Mouse (Mus musculus): ENCODE measurements around the gene Ska3. TPM values are rescaled to one million over a fixed set of nuclear protein-coding genes. Genes with fewer than 3 reads are reported as not detected.

Gene Ska3
- polyA plus RNA-seq, 1 experiment = 12.5 TPM

DNA sequence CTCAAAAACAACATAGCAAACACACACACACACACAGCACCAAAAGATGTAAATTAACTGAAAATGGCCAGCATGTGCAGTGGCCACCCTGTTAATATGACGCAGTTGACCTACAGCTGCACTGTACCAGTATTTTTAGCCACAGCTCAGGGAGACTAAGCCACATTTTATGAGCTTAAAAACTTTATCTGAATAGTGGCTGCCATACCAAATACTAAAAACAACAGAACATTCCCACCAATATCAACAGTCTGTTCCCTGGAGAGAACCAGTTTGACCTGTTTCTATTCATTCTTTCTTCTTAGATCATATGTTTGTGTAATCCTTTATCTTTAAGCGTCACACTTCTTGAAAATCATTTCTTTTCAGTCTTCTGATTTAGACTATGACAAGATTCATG is 15.1 kb downstream of the Ska3 start:
- H3K79me3 ChIP-seq (ENCODE audit: low read depth) = peaks cover 7% of the 10 kb centered on the region
- peaks cover 87% of the 10 kb centered on the region for H3K36me3 ChIP-seq (ENCODE audit: control insufficient read depth, insufficient read depth)
- H3K27me3 ChIP-seq (ENCODE audit: control insufficient read depth, insufficient read depth, insufficient read length) = no peaks in the 10 kb centered on the region
- H3K4me3 ChIP-seq (ENCODE audit: insufficient read depth, poor library complexity, severe bottlenecking) = no peak overlapping the region
- no peak overlapping the region for H3ac ChIP-seq (ENCODE audit: control insufficient read depth, insufficient read length, low read depth)
- H3K79me2 ChIP-seq (ENCODE audit: control insufficient read depth, insufficient read depth) = peaks cover 34% of the 10 kb centered on the region
- TF ChIP-seq USF1 (IDR thresholded peaks at IDR 0.05; ENCODE audit: low read depth) = no peak

GRCm38 (mm10) chr14:57808558-57808957 is 17.4 kb downstream of the Ska3 start:
- no peaks in the 10 kb centered on the region for H3K27me3 ChIP-seq (ENCODE audit: control insufficient read depth, insufficient read depth, insufficient read length)
- H3ac ChIP-seq (ENCODE audit: control insufficient read depth, insufficient read length, low read depth) = no peak overlapping the region
- peaks cover 3% of the 10 kb centered on the region for H3K79me3 ChIP-seq (ENCODE audit: low read depth)
- no peak for TF ChIP-seq USF1 (IDR thresholded peaks at IDR 0.05; ENCODE audit: low read depth)
- TF ChIP-seq FOSL1 (IDR thresholded peaks at IDR 0.05; ENCODE audit: insufficient read depth, low read length, poor library complexity, severe bottlenecking) = no peak
- no peak for TF ChIP-seq MAX (IDR thresholded peaks at IDR 0.05)
- TF ChIP-seq CEBPB (IDR thresholded peaks at IDR 0.05; ENCODE audit: low read depth) = no peak
- TF ChIP-seq MYOD1 (IDR thresholded peaks at IDR 0.05; ENCODE audit: control insufficient read depth, insufficient read length, low read depth) = no peak
- no peak for TF ChIP-seq CTCF (IDR thresholded peaks at IDR 0.05; ENCODE audit: control insufficient read depth, insufficient read depth, insufficient read length)
- TF ChIP-seq MYOG (IDR thresholded peaks at IDR 0.05; ENCODE audit: control insufficient read depth, extremely low read depth, insufficient read length) = no peak
- H3K36me3 ChIP-seq (ENCODE audit: control insufficient read depth, insufficient read depth) = peaks cover 87% of the 10 kb centered on the region
- H3K4me3 ChIP-seq (ENCODE audit: insufficient read depth, poor library complexity, severe bottlenecking) = no peak overlapping the region
- peaks cover 17% of the 10 kb centered on the region for H3K79me2 ChIP-seq (ENCODE audit: control insufficient read depth, insufficient read depth)

DNA sequence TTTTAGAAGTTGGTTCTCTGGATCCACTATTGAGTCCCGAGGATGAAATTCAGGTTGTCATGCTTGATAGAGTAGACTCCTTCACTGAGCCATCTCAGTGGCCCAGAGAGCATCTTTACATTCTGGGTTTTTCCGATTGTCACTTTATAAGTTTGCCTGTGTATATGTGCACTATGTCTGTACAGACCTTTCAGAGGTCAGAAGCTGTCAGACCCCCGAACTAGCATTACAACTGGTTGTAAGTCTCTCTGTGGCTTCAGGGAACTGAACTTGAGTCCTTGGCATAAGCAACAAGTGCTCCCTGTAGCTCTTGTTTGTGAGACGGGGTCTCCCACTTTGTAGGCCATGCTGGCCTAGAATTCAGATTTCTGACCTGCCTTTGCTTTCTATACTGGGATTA is 22.3 kb downstream of the Ska3 start:
- no peaks in the 10 kb centered on the region for H3K27me3 ChIP-seq (ENCODE audit: control insufficient read depth, insufficient read depth, insufficient read length)
- H3K36me3 ChIP-seq (ENCODE audit: control insufficient read depth, insufficient read depth) = peaks cover 82% of the 10 kb centered on the region
- H3K79me3 ChIP-seq (ENCODE audit: low read depth) = peaks cover 35% of the 10 kb centered on the region
- no peak overlapping the region for H3K4me3 ChIP-seq (ENCODE audit: insufficient read depth, poor library complexity, severe bottlenecking)
- H3K79me2 ChIP-seq (ENCODE audit: control insufficient read depth, insufficient read depth) = peaks cover 51% of the 10 kb centered on the region
- H3ac ChIP-seq (ENCODE audit: control insufficient read depth, insufficient read length, low read depth) = no peak overlapping the region
- no peak for TF ChIP-seq FOSL1 (IDR thresholded peaks at IDR 0.05; ENCODE audit: insufficient read depth, low read length, poor library complexity, severe bottlenecking)
- no peak for TF ChIP-seq MYOD1 (IDR thresholded peaks at IDR 0.05; ENCODE audit: control insufficient read depth, insufficient read length, low read depth)
- TF ChIP-seq CEBPB (IDR thresholded peaks at IDR 0.05; ENCODE audit: low read depth) = no peak
- TF ChIP-seq MYOG (IDR thresholded peaks at IDR 0.05; ENCODE audit: control insufficient read depth, extremely low read depth, insufficient read length) = no peak
- no peak for TF ChIP-seq USF1 (IDR thresholded peaks at IDR 0.05; ENCODE audit: low read depth)
- TF ChIP-seq MAX (IDR thresholded peaks at IDR 0.05) = no peak
- no peak for TF ChIP-seq CTCF (IDR thresholded peaks at IDR 0.05; ENCODE audit: control insufficient read depth, insufficient read depth, insufficient read length)

- Histone ChIP-seq H3K4me3 (ENCODE audit: insufficient read depth, poor library complexity, severe bottlenecking) (peak within 1 kb of the TSS; percentile 84), H3ac (ENCODE audit: control insufficient read depth, insufficient read length, low read depth) (peak within 1 kb of the TSS; percentile 92), H3K79me3 (ENCODE audit: low read depth) (peaks cover 37% of the 10 kb centered on the region), H3K36me3 (ENCODE audit: control insufficient read depth, insufficient read depth) (peaks cover 36% of the 10 kb centered on the region), H3K79me2 (ENCODE audit: control insufficient read depth, insufficient read depth) (peaks cover 52% of the 10 kb centered on the region), H3K27me3 (ENCODE audit: control insufficient read depth, insufficient read depth, insufficient read length) (no peaks in the 10 kb centered on the region)
- TF ChIP-seq MAX (IDR thresholded peaks at IDR 0.05) = peak; percentile 76
- TF ChIP-seq CTCF (IDR thresholded peaks at IDR 0.05; ENCODE audit: control insufficient read depth, insufficient read depth, insufficient read length) = no peak
- no peak for TF ChIP-seq MYOD1 (IDR thresholded peaks at IDR 0.05; ENCODE audit: control insufficient read depth, insufficient read length, low read depth)
These were observed 27.7 kb downstream of the Ska3 start, which contains the start of gene Sap18 for GRCm38 (mm10) chr14:57797991-57798931. Sap18 (plus strand) TSS chr14:57798180.

- H3ac ChIP-seq (ENCODE audit: control insufficient read depth, insufficient read length, low read depth) = no peak overlapping the region
- peaks cover 29% of the 10 kb centered on the region for H3K36me3 ChIP-seq (ENCODE audit: control insufficient read depth, insufficient read depth)
- peaks cover 37% of the 10 kb centered on the region for H3K79me3 ChIP-seq (ENCODE audit: low read depth)
- H3K27me3 ChIP-seq (ENCODE audit: control insufficient read depth, insufficient read depth, insufficient read length) = no peaks in the 10 kb centered on the region
- no peak for TF ChIP-seq CTCF (IDR thresholded peaks at IDR 0.05; ENCODE audit: control insufficient read depth, insufficient read depth, insufficient read length)
- no peak for TF ChIP-seq MYOD1 (IDR thresholded peaks at IDR 0.05; ENCODE audit: control insufficient read depth, insufficient read length, low read depth)
- peaks cover 45% of the 10 kb centered on the region for H3K79me2 ChIP-seq (ENCODE audit: control insufficient read depth, insufficient read depth)
- peak overlapping the region; percentile 15 for H3K4me3 ChIP-seq (ENCODE audit: insufficient read depth, poor library complexity, severe bottlenecking)
These were observed 28.4 kb downstream of the Ska3 start for GRCm38 (mm10) chr14:57797551-57797950.

GRCm38 (mm10) chr14:57791171-57791570 is 34.8 kb downstream of the Ska3 start:
- Histone ChIP-seq H3K79me3 (ENCODE audit: low read depth) (no peaks in the 10 kb centered on the region), H3K4me3 (ENCODE audit: insufficient read depth, poor library complexity, severe bottlenecking) (no peak overlapping the region), H3ac (ENCODE audit: control insufficient read depth, insufficient read length, low read depth) (no peak overlapping the region), H3K27me3 (ENCODE audit: control insufficient read depth, insufficient read depth, insufficient read length) (no peaks in the 10 kb centered on the region), H3K36me3 (ENCODE audit: control insufficient read depth, insufficient read depth) (no peaks in the 10 kb centered on the region), H3K79me2 (ENCODE audit: control insufficient read depth, insufficient read depth) (no peaks in the 10 kb centered on the region)
- TF ChIP-seq CEBPB (IDR thresholded peaks at IDR 0.05; ENCODE audit: low read depth) (no peak), USF1 (IDR thresholded peaks at IDR 0.05; ENCODE audit: low read depth) (no peak), MYOD1 (IDR thresholded peaks at IDR 0.05; ENCODE audit: control insufficient read depth, insufficient read length, low read depth) (no peak), MAX (IDR thresholded peaks at IDR 0.05) (no peak), MYOG (IDR thresholded peaks at IDR 0.05; ENCODE audit: control insufficient read depth, extremely low read depth, insufficient read length) (no peak), CTCF (IDR thresholded peaks at IDR 0.05; ENCODE audit: control insufficient read depth, insufficient read depth, insufficient read length) (no peak), FOSL1 (IDR thresholded peaks at IDR 0.05; ENCODE audit: insufficient read depth, low read length, poor library complexity, severe bottlenecking) (no peak)
